Mouse (Mus musculus) heart, postnatal 0 days (tissue): ENCODE measurements around the gene Inpp5b.

Experiments used
- CTCF ChIP-seq: IDR thresholded peaks from 2 replicates; pipeline ENCODE4 v1.5.1; 2016; ENCODE audit warnings: antibody characterized with exemption, control low read depth, low read depth
- EP300 ChIP-seq: IDR thresholded peaks from 2 replicates; pipeline ENCODE4 v1.6.1; 2016; ENCODE audit warnings: antibody characterized with exemption, low read depth

- TF ChIP-seq CTCF (no peak), EP300 (0 out of 2 replicates have a peak, but pooled peaks have one; percentile 35)
Observed at GRCm38 (mm10) chr4:124802309-124803260, 60.9 kb downstream of the Inpp5b start.
